24 mouse cellular contexts compared by ENCODE assay signal in the genomic region with DNA sequence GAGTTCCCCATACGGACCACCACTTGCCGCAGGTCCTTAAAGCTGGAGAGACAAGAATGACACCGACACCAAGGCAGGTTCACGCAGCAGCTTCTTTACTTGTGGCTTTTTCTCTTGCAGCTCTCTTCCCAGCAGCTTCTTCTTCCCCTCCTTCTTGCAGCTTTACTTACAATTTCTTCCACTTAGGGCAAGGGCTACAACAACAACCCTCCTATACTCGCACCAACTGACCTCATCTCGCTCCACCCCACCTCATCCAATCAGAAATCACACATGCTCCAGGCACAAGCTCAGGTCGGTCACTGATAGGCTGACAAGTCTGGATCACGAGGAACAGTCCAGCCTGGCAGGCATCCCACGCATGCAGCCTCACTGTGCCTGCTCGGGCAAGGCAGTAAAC.
"Had no signal": no experiment of that assay in that cellular context is flagged by ENCODE, and none has a peak within 500 bp of the region (broad histone marks: within the 10 kb centered on the region; RNA-seq: fewer than 3 reads in every experiment).

No protein-coding gene starts in this region.

- DNase-seq: kidney, adult 2 months; kidney, postnatal 10 days; kidney, postnatal 36 days; layer of hippocampus, postnatal 36 days; liver; lung, adult 18-20 months; lung, postnatal 10 days; lung, postnatal 36 days; right cerebral cortex, adult 18-20 months; right cerebral cortex, postnatal 25 days; thymus, adult 18-20 months; thymus, postnatal 36 days had no signal

- H3K27ac ChIP-seq: left cerebral cortex, adult 2 months; limb, embryonic 10.5 days; limb, embryonic 13.5 days; liver, embryonic 12.5 days; liver, embryonic 15.5 days; lung, embryonic 15.5 days; midbrain, embryonic 10.5 days; midbrain, embryonic 13.5 days; neural tube, embryonic 15.5 days had no signal

- H3K27me3 ChIP-seq: limb, embryonic 13.5 days; liver, embryonic 12.5 days; liver, embryonic 15.5 days; lung, embryonic 15.5 days; megakaryocyte, embryonic 14.5 days; midbrain, embryonic 13.5 days; neural tube, embryonic 15.5 days had no signal

- ATAC-seq: liver, embryonic 12.5 days; midbrain, embryonic 13.5 days; midbrain, embryonic 16.5 days had no signal

- H3K36me3 ChIP-seq: limb, embryonic 10.5 days; limb, embryonic 13.5 days; liver, embryonic 12.5 days; liver, embryonic 15.5 days; lung, embryonic 15.5 days; midbrain, embryonic 10.5 days; midbrain, embryonic 13.5 days; neural tube, embryonic 15.5 days had no signal

- H3K4me2 ChIP-seq: limb, embryonic 13.5 days; liver, embryonic 12.5 days; liver, embryonic 15.5 days; lung, embryonic 15.5 days; midbrain, embryonic 13.5 days; neural tube, embryonic 15.5 days had no signal

- H3K4me1 ChIP-seq: limb, embryonic 10.5 days; limb, embryonic 13.5 days; liver, embryonic 12.5 days; liver, embryonic 15.5 days; lung, embryonic 15.5 days; megakaryocyte, embryonic 14.5 days; midbrain, embryonic 10.5 days; neural tube, embryonic 15.5 days had no signal

- H3K4me3 ChIP-seq: left cerebral cortex, adult 2 months; limb, embryonic 10.5 days; limb, embryonic 13.5 days; liver, embryonic 12.5 days; liver, embryonic 15.5 days; lung, embryonic 15.5 days; megakaryocyte, embryonic 14.5 days; midbrain, embryonic 10.5 days; midbrain, embryonic 13.5 days; myocyte; neural tube, embryonic 15.5 days had no signal

- H3K9ac ChIP-seq: limb, embryonic 13.5 days; liver, embryonic 12.5 days; liver, embryonic 15.5 days; lung, embryonic 15.5 days; midbrain, embryonic 13.5 days; neural tube, embryonic 15.5 days had no signal

- H3K9me3 ChIP-seq: liver, embryonic 15.5 days; lung, embryonic 15.5 days; megakaryocyte, embryonic 14.5 days; neural tube, embryonic 15.5 days had no signal
